Comparison of ENCODE assay signal across 8 mouse cellular contexts in genomic region chr17:33919351-33920281, GRCm38 (mm10). TPM values are rescaled to one million over a fixed set of nuclear protein-coding genes. Genes with fewer than 3 reads are reported as not detected.
DNase-seq lines count a peak whose midpoint lies in the region; ATAC-seq and TF ChIP-seq lines count a peak whose summit lies in the region.

No protein-coding gene starts in this region.

- H3K27ac ChIP-seq in intestine, postnatal 0 days (ENCODE audit: low read depth, low read length), result peak overlapping the region; percentile 88
- H3K27ac ChIP-seq in liver, embryonic 14.5 days, result peak overlapping the region; percentile 78
- peak overlapping the region; percentile 86 for H3K27ac ChIP-seq in stomach, embryonic 16.5 days (ENCODE audit: low read length)

- no peaks in the 10 kb centered on the region for H3K9me3 ChIP-seq in intestine, postnatal 0 days (ENCODE audit: control insufficient read depth)
- H3K9me3 ChIP-seq in liver, embryonic 14.5 days (ENCODE audit: control insufficient read depth, low read length), result peaks cover 5% of the 10 kb centered on the region
- no peaks in the 10 kb centered on the region for H3K9me3 ChIP-seq in stomach, embryonic 16.5 days (replicated peaks; ENCODE audit: control insufficient read depth, low read length)

- H3K79me2 ChIP-seq in myocyte (ENCODE audit: control insufficient read depth, insufficient read depth), result peaks cover 4% of the 10 kb centered on the region

- H3K4me3 ChIP-seq in intestine, postnatal 0 days (ENCODE audit: low read depth, low read length), result peak overlapping the region; percentile 85
- H3K4me3 ChIP-seq in liver, embryonic 14.5 days (ENCODE audit: insufficient read depth in 1 of 2, low read depth in 2 of 2, low read length in 2 of 2), result peak overlapping the region; percentile 77 to 92
- H3K4me3 ChIP-seq in myocyte, result peak overlapping the region; percentile 66
- peak overlapping the region; percentile 66 for H3K4me3 ChIP-seq in stomach, embryonic 16.5 days (replicated peaks; ENCODE audit: low read length)

- peak; percentile 97 for DNase-seq in A20 (ENCODE audit: low read depth, low spot score)
- peak; percentile 65 for DNase-seq in embryo, embryonic 10.5 days (ENCODE audit: low spot score)
- peak; percentile 87 to 93 for DNase-seq in heart, adult 18-20 months
- peak; percentile 77 to 89 (median 78) for DNase-seq in liver, embryonic 14.5 days (ENCODE audit: low read depth in 3 of 3, low spot score in 3 of 3)

- under 1% methylated on average over 52 of the region's 52 CpGs for WGBS in intestine, postnatal 0 days
- under 1% methylated on average over 52 of the region's 52 CpGs for WGBS in liver, embryonic 14.5 days (ENCODE audit: insufficient replicate concordance)
- WGBS in stomach, embryonic 16.5 days, result under 1% methylated on average over 52 of the region's 52 CpGs

- TF ChIP-seq CTCF in intestine, postnatal 0 days (IDR thresholded peaks at IDR 0.05; ENCODE audit: low read depth), result peak; percentile 62
- TF ChIP-seq CTCF in liver, embryonic 14.5 days (IDR thresholded peaks at IDR 0.05; ENCODE audit: low read depth), result peak; percentile 62

- peaks cover 21% of the 10 kb centered on the region for H3K36me3 ChIP-seq in intestine, postnatal 0 days (ENCODE audit: control insufficient read depth, insufficient read depth)
- H3K36me3 ChIP-seq in liver, embryonic 14.5 days (replicated peaks; ENCODE audit: control insufficient read depth, insufficient read depth, low read depth), result peaks cover 8% of the 10 kb centered on the region
- peaks cover 4% of the 10 kb centered on the region for H3K36me3 ChIP-seq in myocyte (ENCODE audit: control insufficient read depth, insufficient read depth)
- 0 out of 2 replicates have a peak, but pooled peaks cover 4% of the 10 kb centered on the region for H3K36me3 ChIP-seq in stomach, embryonic 16.5 days (ENCODE audit: control insufficient read depth, insufficient read depth, low read length)

- no peak for TF ChIP-seq POLR2A in myocyte (IDR thresholded peaks at IDR 0.05; ENCODE audit: insufficient read length, low read depth)

- peak overlapping the region; percentile 70 for H3K9ac ChIP-seq in intestine, postnatal 0 days (ENCODE audit: low read depth, low read length)
- peak overlapping the region; percentile 84 for H3K9ac ChIP-seq in liver, embryonic 14.5 days (replicated peaks)
- H3K9ac ChIP-seq in stomach, embryonic 16.5 days (ENCODE audit: low read length), result peak overlapping the region; percentile 78

- ATAC-seq in activated CD4-positive, CD25-positive, alpha-beta regulatory T cell, adult 4 months, result peak; percentile 56
- peak; percentile 48 for ATAC-seq in intestine, postnatal 0 days
- peak; percentile 59 for ATAC-seq in liver, embryonic 14.5 days (ENCODE audit: insufficient read depth)
- ATAC-seq in stomach, embryonic 16.5 days (ENCODE audit: insufficient read depth, low FRiP score), result peak; percentile 67

- no peaks in the 10 kb centered on the region; the same call in 1 of the 2 replicates for H3K4me1 ChIP-seq in intestine, postnatal 0 days (replicated peaks; ENCODE audit: control insufficient read depth, insufficient read depth, low read length)
- H3K4me1 ChIP-seq in liver, embryonic 14.5 days (replicated peaks; ENCODE audit: control insufficient read depth in 2 of 2, insufficient read depth in 2 of 2, low read length in 1 of 2), result peaks cover 10 to 21% of the 10 kb centered on the region in 2 experiments
- peaks cover 23% of the 10 kb centered on the region for H3K4me1 ChIP-seq in stomach, embryonic 16.5 days (ENCODE audit: control insufficient read depth, insufficient read depth, low read length)

- peak overlapping the region; percentile 96 for H3K4me2 ChIP-seq in intestine, postnatal 0 days (replicated peaks; ENCODE audit: low read depth)
- peak overlapping the region; percentile 88 for H3K4me2 ChIP-seq in liver, embryonic 14.5 days (ENCODE audit: low read depth)
- peak overlapping the region; percentile 90 for H3K4me2 ChIP-seq in myocyte (ENCODE audit: low read depth)
- H3K4me2 ChIP-seq in stomach, embryonic 16.5 days (ENCODE audit: low read depth, low read length), result peak overlapping the region; percentile 98

- H3K27me3 ChIP-seq in intestine, postnatal 0 days (replicated peaks; ENCODE audit: control insufficient read depth, insufficient read depth, low read length), result no peaks in the 10 kb centered on the region
- H3K27me3 ChIP-seq in liver, embryonic 14.5 days (ENCODE audit: control insufficient read depth, insufficient read depth, low read length), result no peaks in the 10 kb centered on the region
- no peaks in the 10 kb centered on the region for H3K27me3 ChIP-seq in myocyte (ENCODE audit: control insufficient read depth, insufficient read depth, insufficient read length)
- H3K27me3 ChIP-seq in stomach, embryonic 16.5 days (ENCODE audit: control insufficient read depth, insufficient read depth, low read length), result no peaks in the 10 kb centered on the region

- H3ac ChIP-seq in myocyte (ENCODE audit: control insufficient read depth, insufficient read length), result no peak overlapping the region

- no peak for TF ChIP-seq EP300 in liver, embryonic 14.5 days (IDR thresholded peaks at IDR 0.05; ENCODE audit: low read depth)

TF ChIP-seq in myocyte, 11 proteins besides CTCF, POLR2A, EP300 and RAD21:
- TF ChIP-seq POLR2AphosphoS2 (IDR thresholded peaks at IDR 0.05; ENCODE audit: insufficient read length, low read depth), result peak; percentile 67
- no peak for TF ChIP-seq SRF (IDR thresholded peaks at IDR 0.05; ENCODE audit: control insufficient read depth, insufficient read length, low read depth)

RNA-seq across cellular contexts. Expression of gene Zbtb22, which starts 3.9 kb away (rescaled TPM):
- 1 to 10 TPM; 4.1 to 4.7 TPM for polyA plus RNA-seq in activated CD4-positive, CD25-positive, alpha-beta regulatory T cell, adult 4 months (2017; shearing (Covaris generic))
- total RNA-seq in heart, adult 18-20 months (2021), result 10 to 100 TPM; 15.6 to 16.6 TPM
- 11.1 and 12.9 TPM in 2 replicates for polyA plus RNA-seq in intestine, postnatal 0 days (2015; fragmentation: Nextera tagmentation; extraction: Ambion mirVana)
- polyA plus RNA-seq in liver, embryonic 14.5 days (2012; rRNA removed), result 10.6 and 12.1 TPM in 2 replicates
- 4.7 and 4.8 TPM in 2 replicates for polyA plus RNA-seq in liver, embryonic 14.5 days (2014; fragmentation: Nextera tagmentation; extraction: Ambion mirVana)
- polyA plus RNA-seq in myocyte (2012; fragmentation: generic; extraction: Trizol), result 31.6 TPM
- polyA plus RNA-seq in stomach, embryonic 16.5 days (2015; fragmentation: Nextera tagmentation; extraction: Ambion mirVana), result 11.4 and 12.5 TPM in 2 replicates

RNA-seq across cellular contexts. Expression of gene Tapbp, which starts 3.9 kb away (rescaled TPM):
- 100 to 1,000 TPM; 299 to 436 TPM for polyA plus RNA-seq in activated CD4-positive, CD25-positive, alpha-beta regulatory T cell, adult 4 months (2017; shearing (Covaris generic))
- 100 to 1,000 TPM; 111 to 115 TPM for total RNA-seq in heart, adult 18-20 months (2021)
- polyA plus RNA-seq in intestine, postnatal 0 days (2015; fragmentation: Nextera tagmentation; extraction: Ambion mirVana), result 102 and 110 TPM in 2 replicates
- 10.4 and 10.6 TPM in 2 replicates for polyA plus RNA-seq in liver, embryonic 14.5 days (2012; rRNA removed)
- polyA plus RNA-seq in liver, embryonic 14.5 days (2014; fragmentation: Nextera tagmentation; extraction: Ambion mirVana), result 24.0 and 28.7 TPM in 2 replicates
- polyA plus RNA-seq in myocyte (2012; fragmentation: generic; extraction: Trizol), result 50.6 TPM
- 58.4 and 68.7 TPM in 2 replicates for polyA plus RNA-seq in stomach, embryonic 16.5 days (2015; fragmentation: Nextera tagmentation; extraction: Ambion mirVana)

RNA-seq across cellular contexts. Expression of gene Rgl2, which starts 9.7 kb away (rescaled TPM):
- polyA plus RNA-seq in activated CD4-positive, CD25-positive, alpha-beta regulatory T cell, adult 4 months (2017; shearing (Covaris generic)), result 10 to 100 TPM; 26.5 to 34.3 TPM
- total RNA-seq in heart, adult 18-20 months (2021), result 10 to 100 TPM; 30.9 to 31.8 TPM
- polyA plus RNA-seq in intestine, postnatal 0 days (2015; fragmentation: Nextera tagmentation; extraction: Ambion mirVana), result 10.8 and 11.6 TPM in 2 replicates
- polyA plus RNA-seq in liver, embryonic 14.5 days (2012; rRNA removed), result 17.0 and 19.6 TPM in 2 replicates
- polyA plus RNA-seq in liver, embryonic 14.5 days (2014; fragmentation: Nextera tagmentation; extraction: Ambion mirVana), result 4.9 and 5.9 TPM in 2 replicates
- polyA plus RNA-seq in myocyte (2012; fragmentation: generic; extraction: Trizol), result 20.1 TPM
- polyA plus RNA-seq in stomach, embryonic 16.5 days (2015; fragmentation: Nextera tagmentation; extraction: Ambion mirVana), result 43.9 and 44.7 TPM in 2 replicates

RNA-seq across cellular contexts. Expression of gene Daxx, which starts 10.4 kb away (rescaled TPM):
- 100 to 1,000 TPM in 1 of 2 experiments, 10 to 100 TPM in 1; 97.4 to 149 TPM for polyA plus RNA-seq in activated CD4-positive, CD25-positive, alpha-beta regulatory T cell, adult 4 months (2017; shearing (Covaris generic))
- 10 to 100 TPM; 12.3 to 20.7 TPM for total RNA-seq in heart, adult 18-20 months (2021)
- 20.6 and 22.6 TPM in 2 replicates for polyA plus RNA-seq in intestine, postnatal 0 days (2015; fragmentation: Nextera tagmentation; extraction: Ambion mirVana)
- polyA plus RNA-seq in liver, embryonic 14.5 days (2012; rRNA removed), result 11.1 and 14.7 TPM in 2 replicates
- 14.8 and 15.3 TPM in 2 replicates for polyA plus RNA-seq in liver, embryonic 14.5 days (2014; fragmentation: Nextera tagmentation; extraction: Ambion mirVana)
- 16.9 TPM for polyA plus RNA-seq in myocyte (2012; fragmentation: generic; extraction: Trizol)
- polyA plus RNA-seq in stomach, embryonic 16.5 days (2015; fragmentation: Nextera tagmentation; extraction: Ambion mirVana), result 40.9 and 44.4 TPM in 2 replicates

RNA-seq across cellular contexts. Expression of gene Platr17, which starts 14.7 kb away (rescaled TPM):
- 10 to 100 TPM in 1 of 2 experiments, 1 to 10 TPM in 1; 6.5 to 15.4 TPM for polyA plus RNA-seq in activated CD4-positive, CD25-positive, alpha-beta regulatory T cell, adult 4 months (2017; shearing (Covaris generic))
- total RNA-seq in heart, adult 18-20 months (2021), result not detected
- polyA plus RNA-seq in intestine, postnatal 0 days (2015; fragmentation: Nextera tagmentation; extraction: Ambion mirVana), result 0.25 and 0.31 TPM in 2 replicates
- 0.36 and 0.44 TPM in 2 replicates for polyA plus RNA-seq in liver, embryonic 14.5 days (2012; rRNA removed)
- polyA plus RNA-seq in liver, embryonic 14.5 days (2014; fragmentation: Nextera tagmentation; extraction: Ambion mirVana), result 0.20 and 0.29 TPM in 2 replicates
- 0.17 TPM for polyA plus RNA-seq in myocyte (2012; fragmentation: generic; extraction: Trizol)
- polyA plus RNA-seq in stomach, embryonic 16.5 days (2015; fragmentation: Nextera tagmentation; extraction: Ambion mirVana), result 0.39 and 0.40 TPM in 2 replicates

Comparison
In these comparisons a context has a peak if more than half of its experiments do, and no peak if none do; other contexts are left out.
1. Peak in every context shown above with its lines: DNase-seq, ATAC-seq, H3K4me3 ChIP-seq and H3K27ac ChIP-seq.